Mouse (Mus musculus): ENCODE measurements around the gene Phactr4. TPM values are rescaled to one million over a fixed set of nuclear protein-coding genes. Genes with fewer than 3 reads are reported as not detected.

The Phactr4 gene
- polyA plus RNA-seq, 1 experiment from 2014 or later = 24.3 TPM

- DNase-seq (ENCODE audit: low spot score) (no peak), ATAC-seq (replicated peaks; ENCODE audit: low FRiP score, low read depth) (no peak)
- no peak overlapping the region for H3K9ac ChIP-seq (ENCODE audit: low read depth, low read length)
- no peak overlapping the region for H3K4me2 ChIP-seq (ENCODE audit: low read length)
- no peaks in the 10 kb centered on the region for H3K27me3 ChIP-seq (ENCODE audit: insufficient read depth, low read length)
- 59% methylated on average over 3 of the region's 3 CpGs for WGBS
- H3K9me3 ChIP-seq (replicated peaks; ENCODE audit: low read length) = no peaks in the 10 kb centered on the region
- no peak overlapping the region for H3K27ac ChIP-seq
- H3K4me3 ChIP-seq (replicated peaks; ENCODE audit: low read depth, low read length) = no peak overlapping the region
- peaks cover 9% of the 10 kb centered on the region for H3K4me1 ChIP-seq (replicated peaks; ENCODE audit: insufficient read depth, low read length)
- no peaks in the 10 kb centered on the region; the same call in 1 of the 2 replicates for H3K36me3 ChIP-seq (ENCODE audit: insufficient read depth, low read length)
- peak; percentile 35; the same call in 1 of the 2 replicates for TF ChIP-seq CTCF (IDR thresholded peaks at IDR 0.05; ENCODE audit: low read depth)
Measured at GRCm38 (mm10) chr4:132349495-132350122, 72.7 kb downstream of the Phactr4 start.

- Histone ChIP-seq H3K36me3 (ENCODE audit: insufficient read depth, low read length) (no peaks in the 10 kb centered on the region; the same call in 1 of the 2 replicates), H3K9ac (ENCODE audit: low read depth, low read length) (no peak overlapping the region), H3K4me1 (replicated peaks; ENCODE audit: insufficient read depth, low read length) (peaks cover 8% of the 10 kb centered on the region), H3K9me3 (replicated peaks; ENCODE audit: low read length) (no peaks in the 10 kb centered on the region), H3K4me3 (replicated peaks; ENCODE audit: low read depth, low read length) (no peak overlapping the region), H3K27me3 (ENCODE audit: insufficient read depth, low read length) (no peaks in the 10 kb centered on the region), H3K27ac (no peak overlapping the region; the same call in 1 of the 2 replicates), H3K4me2 (ENCODE audit: low read length) (no peak overlapping the region)
- ATAC-seq (replicated peaks; ENCODE audit: low FRiP score, low read depth) (no peak), DNase-seq (ENCODE audit: low spot score) (no peak)
- 75% methylated on average over 2 of the region's 3 CpGs for WGBS
- peak; percentile 55 for TF ChIP-seq CTCF (IDR thresholded peaks at IDR 0.05; ENCODE audit: low read depth)
Measured at GRCm38 (mm10) chr4:132346661-132347060, 75.6 kb downstream of the Phactr4 start.

GRCm38 (mm10) chr4:132346261-132346660 is 76.0 kb downstream of the Phactr4 start:
- ATAC-seq (replicated peaks; ENCODE audit: low FRiP score, low read depth) (no peak), DNase-seq (ENCODE audit: low spot score) (no peak)
- Histone ChIP-seq H3K9ac (ENCODE audit: low read depth, low read length) (no peak overlapping the region), H3K36me3 (ENCODE audit: insufficient read depth, low read length) (no peaks in the 10 kb centered on the region; the same call in 1 of the 2 replicates), H3K9me3 (replicated peaks; ENCODE audit: low read length) (no peaks in the 10 kb centered on the region), H3K4me1 (replicated peaks; ENCODE audit: insufficient read depth, low read length) (peaks cover 4% of the 10 kb centered on the region; the same call in 1 of the 2 replicates), H3K27ac (peak overlapping the region; percentile 70; the same call in 1 of the 2 replicates), H3K27me3 (ENCODE audit: insufficient read depth, low read length) (no peaks in the 10 kb centered on the region), H3K4me3 (replicated peaks; ENCODE audit: low read depth, low read length) (no peak overlapping the region), H3K4me2 (ENCODE audit: low read length) (no peak overlapping the region)
- no peak for TF ChIP-seq CTCF (IDR thresholded peaks at IDR 0.05; ENCODE audit: low read depth)
- WGBS = 65% methylated on average over 4 of the region's 4 CpGs

GRCm38 (mm10) chr4:132345843-132346212 is 76.5 kb downstream of the Phactr4 start:
- Histone ChIP-seq H3K36me3 (ENCODE audit: insufficient read depth, low read length) (no peaks in the 10 kb centered on the region; the same call in 1 of the 2 replicates), H3K4me2 (ENCODE audit: low read length) (no peak overlapping the region), H3K27me3 (ENCODE audit: insufficient read depth, low read length) (no peaks in the 10 kb centered on the region), H3K9ac (ENCODE audit: low read depth, low read length) (no peak overlapping the region; the same call in 1 of the 2 replicates), H3K4me1 (replicated peaks; ENCODE audit: insufficient read depth, low read length) (peaks cover 4% of the 10 kb centered on the region; the same call in 1 of the 2 replicates), H3K4me3 (replicated peaks; ENCODE audit: low read depth, low read length) (peak overlapping the region; percentile 76; the same call in 1 of the 2 replicates), H3K9me3 (replicated peaks; ENCODE audit: low read length) (no peaks in the 10 kb centered on the region), H3K27ac (peak overlapping the region; percentile 70; the same call in 1 of the 2 replicates)
- WGBS = 43% methylated on average over 5 of the region's 5 CpGs
- ATAC-seq (replicated peaks; ENCODE audit: low FRiP score, low read depth) (no peak), DNase-seq (ENCODE audit: low spot score) (no peak)
- TF ChIP-seq CTCF (IDR thresholded peaks at IDR 0.05; ENCODE audit: low read depth) = no peak

- peak; percentile 83 for ATAC-seq (replicated peaks; ENCODE audit: low FRiP score, low read depth)
- Histone ChIP-seq H3K27ac (peak overlapping the region; percentile 70), H3K4me1 (replicated peaks; ENCODE audit: insufficient read depth, low read length) (peaks cover 4% of the 10 kb centered on the region; the same call in 1 of the 2 replicates), H3K4me2 (ENCODE audit: low read length) (peak overlapping the region; percentile 85), H3K27me3 (ENCODE audit: insufficient read depth, low read length) (no peaks in the 10 kb centered on the region), H3K4me3 (replicated peaks; ENCODE audit: low read depth, low read length) (peak overlapping the region; percentile 76), H3K9me3 (replicated peaks; ENCODE audit: low read length) (no peaks in the 10 kb centered on the region), H3K36me3 (ENCODE audit: insufficient read depth, low read length) (no peaks in the 10 kb centered on the region; the same call in 1 of the 2 replicates), H3K9ac (ENCODE audit: low read depth, low read length) (peak overlapping the region; percentile 83)
- DNase-seq (ENCODE audit: low spot score) = peak; percentile 95
- WGBS = under 1% methylated on average over 83 of the region's 83 CpGs
- TF ChIP-seq CTCF (IDR thresholded peaks at IDR 0.05; ENCODE audit: low read depth) = peak; percentile 96
Measured at GRCm38 (mm10) chr4:132345135-132345842, 77.0 kb downstream of the Phactr4 start.

- DNase-seq (ENCODE audit: low spot score) (no peak), ATAC-seq (replicated peaks; ENCODE audit: low FRiP score, low read depth) (peak; percentile 26; the same call in 1 of the 2 replicates)
- peak overlapping the region; percentile 83 for H3K9ac ChIP-seq (ENCODE audit: low read depth, low read length)
- H3K36me3 ChIP-seq (ENCODE audit: insufficient read depth, low read length) = 0 out of 2 replicates have a peak, but pooled peaks cover 1% of the 10 kb centered on the region
- H3K4me3 ChIP-seq (replicated peaks; ENCODE audit: low read depth, low read length) = peak overlapping the region; percentile 76
- no peak for TF ChIP-seq CTCF (IDR thresholded peaks at IDR 0.05; ENCODE audit: low read depth)
- H3K27me3 ChIP-seq (ENCODE audit: insufficient read depth, low read length) = no peaks in the 10 kb centered on the region
- H3K4me2 ChIP-seq (ENCODE audit: low read length) = peak overlapping the region; percentile 85
- no peaks in the 10 kb centered on the region for H3K9me3 ChIP-seq (replicated peaks; ENCODE audit: low read length)
- WGBS = 4% methylated on average over 13 of the region's 13 CpGs
- peaks cover 4% of the 10 kb centered on the region; the same call in 1 of the 2 replicates for H3K4me1 ChIP-seq (replicated peaks; ENCODE audit: insufficient read depth, low read length)
- no peak overlapping the region for H3K27ac ChIP-seq
Measured at GRCm38 (mm10) chr4:132344403-132345134, 77.7 kb downstream of the Phactr4 start.
